Mouse (Mus musculus): Measurements from ENCODE around the gene Slc38a10. TPM values are rescaled to one million over a fixed set of nuclear protein-coding genes. Genes with fewer than 3 reads are reported as not detected.

The Slc38a10 gene
- total RNA-seq, 2 experiments from 2014 or later = 81.4 to 86.5 TPM

DNA sequence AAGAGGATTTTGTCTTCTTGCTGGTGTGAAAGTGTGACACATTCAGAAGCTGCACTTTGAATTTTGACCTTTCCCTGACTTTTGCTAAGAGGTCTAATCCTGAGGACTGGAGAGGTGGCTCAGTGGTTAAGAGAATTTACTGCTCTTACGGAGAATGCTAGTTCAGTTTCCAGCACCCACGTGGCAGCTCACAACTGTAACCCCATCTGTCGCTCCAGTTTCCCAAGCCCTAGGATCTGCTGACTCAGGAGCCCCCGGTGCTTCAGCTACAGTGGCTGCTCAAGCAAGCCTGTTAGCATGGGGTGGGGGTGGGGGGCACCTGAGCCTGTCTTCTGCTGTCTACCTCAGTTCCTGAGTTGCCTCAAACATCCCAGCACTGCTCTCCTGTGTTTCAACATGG is 28.2 kb upstream of the Slc38a10 start:
- DNase-seq (ENCODE audit: low spot score in 2 of 2) = peak in 1 of 2 experiments; percentile 84

DNA sequence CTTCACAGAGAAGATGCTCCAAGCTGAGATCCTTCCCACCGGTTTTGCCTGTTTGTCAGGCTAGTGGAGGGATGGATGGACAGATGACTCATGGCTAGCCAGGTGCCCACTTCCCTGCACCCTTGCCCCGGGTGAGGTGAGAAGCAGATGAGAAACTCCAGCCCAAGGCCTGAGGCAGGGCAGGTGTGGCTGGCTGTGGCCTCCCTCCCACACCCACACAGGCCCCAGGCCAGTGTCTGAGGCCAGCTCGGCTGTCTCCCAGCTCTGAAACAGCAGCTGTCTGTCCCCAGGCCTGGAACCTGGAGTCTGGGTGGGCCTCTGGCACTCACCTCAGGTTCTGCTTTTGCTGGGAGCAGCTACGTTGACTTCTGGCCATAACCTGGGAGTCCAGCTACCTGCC is 24.8 kb upstream of the Slc38a10 start:
- DNase-seq (ENCODE audit: low spot score in 2 of 2) = no peak

DNA sequence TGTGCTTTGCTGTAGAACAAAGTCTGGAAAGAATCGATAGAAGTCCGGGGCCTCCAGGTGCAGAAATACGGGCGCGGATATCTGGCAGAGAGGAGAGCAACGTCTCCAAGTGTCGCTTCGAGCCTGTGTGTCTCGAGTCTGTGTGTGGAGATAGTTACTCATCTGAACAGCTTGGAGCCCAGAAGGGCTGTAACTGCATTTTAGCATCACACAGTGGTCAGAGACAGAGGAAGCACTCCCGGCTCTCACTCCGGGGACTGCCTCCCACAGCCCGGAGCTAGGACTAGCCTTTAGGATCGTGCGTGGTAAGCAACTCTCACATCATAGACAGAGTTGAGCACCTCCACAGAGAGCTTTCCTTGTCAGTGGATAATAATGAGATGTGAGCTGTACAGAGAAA is 22.1 kb upstream of the Slc38a10 start:
- DNase-seq (ENCODE audit: low spot score in 2 of 2) = no peak

DNA sequence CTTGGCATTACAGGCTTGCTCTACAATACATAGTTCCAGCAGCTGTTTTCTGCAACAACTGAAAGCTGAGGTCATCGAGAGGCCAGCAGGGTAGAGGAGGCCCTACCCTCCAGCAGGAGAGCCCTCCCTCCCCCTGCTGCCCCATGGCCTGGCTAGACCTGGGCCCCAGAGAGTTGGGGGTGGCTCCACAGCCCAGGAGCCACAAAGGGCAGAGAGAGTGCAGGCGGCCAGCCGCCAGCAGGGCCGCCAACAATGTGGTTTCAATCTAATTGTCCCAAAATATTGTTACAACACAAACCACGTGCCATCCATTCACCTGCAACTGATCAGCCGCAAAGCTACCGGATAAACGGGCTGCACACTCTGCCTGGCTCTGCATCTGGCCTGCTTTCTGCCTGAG is 20.0 kb upstream of the Slc38a10 start:
- DNase-seq (ENCODE audit: low spot score in 2 of 2) = no peak

DNA sequence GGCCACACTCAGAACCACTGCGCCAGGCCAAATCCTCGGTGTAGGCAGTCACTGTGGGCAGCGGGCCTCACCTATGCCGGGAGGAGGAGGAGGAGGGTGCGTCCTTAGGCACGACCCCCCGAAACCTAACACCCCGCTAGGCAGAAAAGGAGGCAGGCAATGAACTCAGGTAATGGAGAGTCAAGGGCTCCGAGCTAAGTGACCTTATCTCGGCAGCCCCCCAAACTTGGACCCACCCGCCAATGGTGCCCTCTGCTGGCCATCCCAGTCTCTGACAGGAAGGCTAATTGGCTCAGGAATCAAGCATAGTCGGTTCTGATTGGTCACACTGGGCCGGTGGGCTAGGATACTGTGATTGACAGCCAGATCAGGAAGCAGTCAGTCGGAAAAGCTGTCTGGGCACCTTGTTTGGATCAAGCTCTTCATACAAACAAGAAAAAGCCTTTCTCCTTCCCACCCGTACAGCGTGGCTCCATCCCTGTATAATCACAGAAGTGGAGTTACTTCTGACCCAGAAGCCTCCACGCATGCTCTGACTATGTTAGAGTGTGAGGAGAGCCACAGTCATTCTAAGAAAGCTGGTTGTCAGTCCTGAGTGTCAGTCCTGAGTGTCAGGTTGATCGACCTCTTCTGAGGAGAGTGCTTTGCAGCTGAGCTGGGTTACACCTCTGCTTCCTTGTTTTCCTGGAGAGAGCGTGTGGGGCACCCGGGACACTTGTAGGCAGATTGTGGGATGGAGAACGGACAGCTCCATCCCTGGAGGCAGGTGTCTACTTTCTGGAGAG is 18.3 kb upstream of the Slc38a10 start:
- DNase-seq (ENCODE audit: low spot score in 2 of 2) = peak in 1 of 2 experiments; percentile 78

DNA sequence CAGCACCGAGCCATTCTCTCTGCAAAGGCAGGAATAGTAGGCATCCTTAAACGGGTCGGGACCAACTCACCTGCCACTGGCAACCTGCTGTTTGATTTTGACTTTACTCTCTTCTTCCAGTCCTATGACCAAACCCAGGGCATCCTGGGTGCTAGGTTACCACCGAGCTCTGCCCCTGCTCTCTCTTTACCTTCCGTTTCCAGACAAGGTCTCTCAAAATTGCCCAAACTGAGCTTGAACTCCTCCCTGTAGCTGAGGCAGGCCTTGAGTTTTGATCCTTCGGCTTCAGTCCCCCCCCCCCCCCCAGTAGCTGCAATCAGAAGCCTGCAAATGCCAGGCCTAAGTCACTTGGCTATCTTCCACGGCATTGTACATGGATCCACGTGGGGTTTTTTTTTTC is 17.4 kb upstream of the Slc38a10 start:
- no peak for DNase-seq (ENCODE audit: low spot score in 2 of 2)

DNA sequence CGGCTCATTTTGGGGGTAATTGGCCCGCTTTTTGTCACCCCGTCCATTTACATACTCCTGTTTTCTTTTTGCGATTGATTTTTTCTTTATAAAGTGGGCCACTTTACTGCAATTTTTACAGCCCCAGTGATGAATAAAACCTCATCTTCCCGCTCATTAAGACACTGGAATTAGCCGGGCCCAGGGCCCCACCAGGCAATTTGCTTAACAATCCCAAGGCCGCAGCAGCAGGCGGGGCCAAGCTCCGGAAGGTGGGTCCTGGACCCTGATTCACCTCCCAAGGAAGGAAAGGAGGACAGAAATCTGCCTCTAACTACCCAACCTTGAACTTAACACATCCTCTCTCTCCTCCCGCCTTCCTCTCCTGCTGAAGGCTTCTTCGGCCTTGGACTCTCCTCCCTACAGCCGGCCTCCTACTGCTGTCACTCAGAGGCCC is 16.8 kb upstream of the Slc38a10 start:
- no peak for DNase-seq (ENCODE audit: low spot score in 2 of 2)

DNA sequence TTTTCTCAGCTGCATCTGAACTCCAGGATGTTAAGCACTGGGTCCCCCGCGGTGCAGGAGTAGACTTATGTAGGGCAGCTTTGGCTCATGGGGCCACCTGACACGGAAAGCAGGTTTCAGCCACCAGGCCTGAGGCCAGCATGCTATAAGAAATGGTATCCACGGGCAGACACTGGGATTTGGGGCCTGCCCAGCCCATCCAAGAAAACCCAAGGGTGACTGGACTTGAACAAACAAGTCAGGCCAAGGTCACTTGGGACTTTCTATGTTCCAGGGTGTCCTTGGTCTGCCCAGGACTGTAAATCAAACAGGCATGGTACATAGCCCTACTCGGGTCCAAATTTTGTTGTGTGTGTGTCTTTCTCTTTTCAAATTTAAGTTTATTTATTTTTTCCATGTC is 15.9 kb upstream of the Slc38a10 start:
- DNase-seq (ENCODE audit: low spot score in 2 of 2) = no peak

DNA sequence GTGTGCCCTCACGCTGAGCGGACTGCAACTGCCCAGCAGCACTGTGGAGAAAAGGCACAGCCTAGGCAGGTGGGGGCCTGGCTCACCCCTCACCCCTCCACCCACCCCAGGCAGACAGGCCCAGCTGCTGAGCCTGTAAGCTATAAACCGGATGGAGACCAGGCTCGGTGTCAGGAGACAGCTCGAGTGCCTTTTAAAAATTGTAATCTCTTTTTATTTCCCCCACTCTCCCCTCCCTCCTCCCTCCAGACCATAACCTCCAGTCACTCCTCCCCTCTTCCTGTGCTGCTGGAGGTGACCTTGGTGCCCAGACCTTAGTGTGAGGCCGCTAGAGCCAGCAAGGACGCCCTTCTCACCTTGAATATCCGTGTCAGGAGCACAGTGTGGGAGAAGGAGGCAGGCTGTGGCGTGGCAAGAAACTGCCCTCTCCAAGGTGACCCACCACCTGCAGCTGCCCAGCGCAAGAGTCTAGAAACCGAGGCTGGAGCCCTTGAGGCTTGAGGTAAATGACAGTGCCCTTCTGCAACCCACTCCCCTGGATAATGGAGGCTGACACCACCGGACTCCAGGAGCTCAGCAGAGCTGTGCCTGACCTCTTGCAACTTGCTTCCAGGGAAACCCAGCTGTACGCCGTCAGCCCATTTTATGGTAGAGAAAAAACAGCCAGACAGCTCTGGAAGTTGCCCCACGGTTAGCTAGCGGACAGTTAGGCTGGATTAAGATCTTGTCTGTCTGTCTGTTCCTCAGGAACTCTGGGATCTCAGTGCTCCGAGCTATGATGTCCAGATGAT is 13.5 kb upstream of the Slc38a10 start:
- no peak for DNase-seq (ENCODE audit: low spot score in 2 of 2)

DNA sequence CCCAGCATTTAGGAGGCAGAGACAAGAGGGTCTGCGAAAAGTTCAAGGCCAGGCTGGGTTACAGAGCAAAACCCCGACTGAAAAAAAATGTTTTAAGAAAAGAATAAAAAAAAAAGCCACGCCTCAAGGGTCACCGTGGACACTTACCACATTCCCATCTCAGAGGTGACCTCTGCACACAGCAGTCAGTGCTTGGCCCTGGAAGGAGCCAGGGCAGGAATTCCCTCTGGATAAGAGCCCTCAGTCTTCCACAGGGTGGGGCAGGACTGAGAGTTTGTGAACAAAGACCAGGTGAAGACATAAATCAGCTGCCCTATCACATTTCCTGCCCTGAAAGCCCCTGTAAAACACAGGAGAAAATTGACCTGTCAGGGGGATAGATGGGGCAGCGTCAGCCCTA is 12.9 kb upstream of the Slc38a10 start:
- DNase-seq (ENCODE audit: low spot score in 2 of 2) = no peak

DNA sequence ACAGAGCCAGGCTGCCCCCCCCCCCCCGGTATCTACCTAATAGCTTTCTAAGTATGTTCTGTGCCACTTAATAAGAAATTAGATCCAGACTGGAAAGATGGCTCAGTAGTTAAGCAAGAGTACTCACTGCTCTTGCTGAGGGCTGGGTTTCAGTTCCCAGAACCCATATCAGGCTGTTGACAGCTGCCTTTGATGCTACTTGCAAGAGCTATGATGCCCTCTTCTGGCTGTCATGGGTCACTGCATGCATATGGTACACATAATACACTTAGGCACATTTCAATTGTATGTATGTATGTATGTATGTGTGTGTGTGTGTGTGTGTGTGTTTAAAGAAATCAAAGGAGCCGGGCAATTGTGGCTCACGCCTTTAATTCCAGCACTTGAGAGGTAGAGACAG is 12.1 kb upstream of the Slc38a10 start:
- DNase-seq (ENCODE audit: low spot score in 2 of 2) = no peak

DNA sequence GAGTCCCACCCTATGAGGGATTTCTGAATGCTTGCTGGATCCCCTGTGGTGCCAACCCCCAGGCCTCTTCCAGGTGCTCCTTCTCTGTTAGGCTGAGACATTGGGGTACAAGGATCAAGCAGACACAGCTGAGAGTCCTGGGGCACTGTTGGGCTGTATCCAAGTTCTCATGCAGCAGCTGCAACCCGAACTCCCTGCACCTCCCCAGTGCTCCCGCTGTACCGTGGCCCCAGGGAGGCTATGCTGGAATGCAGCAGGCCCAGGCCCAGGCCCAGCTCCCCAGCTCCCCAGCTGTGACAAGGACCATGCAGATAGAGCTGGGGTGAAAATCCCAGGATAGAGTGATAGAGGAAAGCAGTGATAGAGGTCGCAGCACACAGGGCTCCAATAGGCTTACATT is 10.1 kb upstream of the Slc38a10 start:
- DNase-seq (ENCODE audit: low spot score in 2 of 2) = no peak

DNA sequence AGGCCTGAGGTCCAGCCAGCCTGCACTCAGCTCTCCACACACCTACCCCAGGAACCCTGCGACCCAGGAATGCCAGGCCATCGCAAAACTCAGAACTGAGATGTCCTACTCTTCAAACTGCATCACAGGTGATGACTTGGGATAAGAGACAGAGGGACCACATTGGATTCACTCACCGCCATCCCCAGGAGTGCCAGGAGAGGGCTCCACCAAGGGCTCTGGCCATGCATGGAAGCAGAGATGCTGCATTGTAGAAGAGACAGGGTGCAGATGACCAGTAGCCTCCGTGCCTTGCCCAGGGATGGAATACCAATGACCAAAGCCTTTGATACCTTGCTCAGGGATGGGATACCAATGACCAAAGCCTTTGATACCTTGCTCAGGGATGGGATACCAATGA is 9.3 kb upstream of the Slc38a10 start:
- DNase-seq (ENCODE audit: low spot score in 2 of 2) = no peak

DNA sequence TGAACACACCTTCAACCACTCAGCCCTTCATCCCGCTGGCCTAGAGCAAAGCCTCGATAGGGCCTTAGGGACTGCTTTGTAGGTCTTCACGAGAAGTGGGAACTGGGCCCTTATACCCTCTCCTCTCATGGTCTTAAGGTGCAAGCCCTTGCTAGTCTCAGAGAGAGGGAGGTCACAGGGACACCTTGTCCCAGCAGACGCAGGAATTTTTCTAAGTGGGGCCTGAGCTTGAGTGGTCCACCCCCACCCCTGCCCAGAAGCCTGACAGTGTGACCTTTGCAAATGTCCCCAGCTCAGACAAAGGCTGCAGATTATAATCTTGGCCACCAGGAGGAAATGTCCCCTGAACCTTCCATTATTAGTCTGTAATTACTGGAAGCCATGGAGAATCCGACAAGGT is 8.5 kb upstream of the Slc38a10 start:
- no peak for DNase-seq (ENCODE audit: low spot score in 2 of 2)

DNA sequence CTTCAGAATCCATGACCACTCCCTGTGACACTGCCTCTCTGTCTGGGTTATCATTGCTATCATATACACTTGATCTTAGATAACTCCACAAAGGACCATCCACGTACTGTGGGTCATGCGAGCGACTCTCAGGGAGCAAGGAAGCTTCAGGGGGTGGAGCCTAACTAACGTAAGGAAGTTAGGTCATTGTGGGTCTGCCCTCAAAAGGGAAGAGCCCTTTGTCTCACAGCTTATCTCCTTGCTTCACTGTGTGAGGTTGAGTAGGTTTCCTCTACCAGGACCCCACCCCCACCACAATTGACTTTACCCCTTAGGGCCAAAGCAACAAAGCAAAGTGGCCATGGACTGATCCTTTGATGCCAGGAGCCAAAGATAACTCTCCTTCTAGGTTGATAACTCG is 7.7 kb upstream of the Slc38a10 start:
- no peak for DNase-seq (ENCODE audit: low spot score in 2 of 2)

DNA sequence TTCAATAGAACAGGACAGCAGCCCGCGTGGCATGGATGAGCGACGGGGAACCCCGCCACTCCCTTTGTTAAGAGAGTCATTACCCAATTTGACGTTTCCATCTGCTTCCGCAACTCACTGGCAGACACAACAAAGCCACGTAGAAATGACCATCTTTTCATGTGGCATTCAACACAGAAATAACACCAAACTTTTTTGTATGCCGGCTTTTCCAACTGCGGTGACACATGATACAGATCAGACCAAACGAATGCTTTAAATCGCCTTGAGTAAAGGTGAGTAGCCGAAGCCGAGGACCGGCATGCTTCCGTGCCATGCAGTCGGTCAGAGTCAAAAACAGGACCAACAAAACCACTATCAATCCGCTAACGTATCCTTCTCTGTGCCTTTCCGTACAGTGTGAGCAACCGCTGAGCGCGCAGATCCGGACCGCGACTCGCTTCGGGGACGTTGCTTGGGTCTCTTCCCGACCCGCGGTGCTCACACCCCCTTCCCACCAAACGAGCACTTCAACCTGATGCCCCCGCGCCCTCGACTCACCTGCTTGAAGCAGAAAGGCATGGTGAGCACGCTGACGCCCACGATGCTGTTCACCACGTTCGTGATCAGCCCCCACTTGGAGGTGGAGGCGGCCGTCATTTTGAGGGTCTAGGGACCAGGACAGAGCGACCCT is 570 bp downstream of the Slc38a10 start:
- peak in 1 of 2 experiments; percentile 16 for DNase-seq (ENCODE audit: low spot score in 2 of 2)

DNA sequence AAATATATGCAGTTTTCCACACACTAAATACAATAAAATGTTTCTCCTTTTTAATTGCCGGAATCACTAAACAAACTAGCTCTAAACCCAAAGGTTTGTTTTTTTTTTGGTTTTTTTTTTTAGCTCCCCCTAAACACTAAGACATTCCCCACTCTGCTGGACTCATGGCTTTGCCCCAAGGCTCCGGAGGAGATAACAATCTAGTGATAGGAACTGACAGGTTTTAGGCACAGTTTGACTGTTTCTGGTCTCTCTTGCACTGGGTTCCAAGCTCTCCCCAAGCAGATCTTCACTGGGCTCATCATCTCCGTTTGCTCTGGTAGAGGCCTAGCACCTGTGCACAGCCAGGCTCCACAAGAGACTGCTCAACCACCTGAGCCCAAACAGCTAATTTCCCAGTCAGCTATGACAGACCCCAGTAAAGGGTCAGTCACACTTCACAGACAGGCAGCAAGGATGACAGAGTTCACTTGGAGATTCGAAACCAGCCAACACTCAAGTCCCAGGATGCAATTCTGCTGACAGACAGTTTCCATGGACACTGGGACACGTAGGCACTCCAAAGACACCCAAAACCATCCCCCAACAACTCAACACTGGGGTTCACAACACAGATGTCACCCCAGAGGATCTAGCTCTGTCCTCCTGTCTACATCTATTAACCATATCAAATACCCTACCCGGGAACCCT is 1.5 kb downstream of the Slc38a10 start:
- no peak for DNase-seq (ENCODE audit: low spot score in 2 of 2)

DNA sequence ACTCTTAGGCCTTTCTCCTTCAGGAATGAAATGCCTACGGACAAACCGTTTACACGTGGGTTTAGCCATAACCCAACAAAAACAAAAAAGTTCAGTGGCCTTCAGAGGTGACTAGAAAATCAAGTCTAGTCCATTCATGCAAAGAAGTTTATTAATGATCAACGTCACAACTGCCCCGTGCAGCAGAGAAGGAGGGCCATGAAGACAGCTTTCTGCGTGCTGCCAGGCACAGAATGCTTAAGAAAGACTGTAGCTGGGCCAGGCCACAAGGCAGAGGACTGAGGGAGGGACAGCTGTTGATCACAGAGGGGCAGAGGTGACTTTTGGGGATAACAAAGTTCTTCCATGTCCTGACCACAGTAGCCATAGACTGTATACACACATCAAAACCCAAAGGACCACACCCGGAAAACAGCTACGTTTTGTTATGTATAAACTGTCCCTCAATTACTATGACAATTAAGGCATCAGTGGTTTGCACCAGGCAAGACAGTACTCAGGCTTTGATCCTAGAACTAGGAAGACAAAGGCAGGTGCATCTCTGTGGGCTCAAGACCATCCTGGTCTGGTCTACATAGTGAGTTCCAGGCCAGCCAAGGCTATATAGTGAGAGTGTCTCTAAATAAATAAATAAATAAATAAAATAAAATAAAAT is 2.8 kb downstream of the Slc38a10 start:
- DNase-seq (ENCODE audit: low spot score in 2 of 2) = no peak

DNA sequence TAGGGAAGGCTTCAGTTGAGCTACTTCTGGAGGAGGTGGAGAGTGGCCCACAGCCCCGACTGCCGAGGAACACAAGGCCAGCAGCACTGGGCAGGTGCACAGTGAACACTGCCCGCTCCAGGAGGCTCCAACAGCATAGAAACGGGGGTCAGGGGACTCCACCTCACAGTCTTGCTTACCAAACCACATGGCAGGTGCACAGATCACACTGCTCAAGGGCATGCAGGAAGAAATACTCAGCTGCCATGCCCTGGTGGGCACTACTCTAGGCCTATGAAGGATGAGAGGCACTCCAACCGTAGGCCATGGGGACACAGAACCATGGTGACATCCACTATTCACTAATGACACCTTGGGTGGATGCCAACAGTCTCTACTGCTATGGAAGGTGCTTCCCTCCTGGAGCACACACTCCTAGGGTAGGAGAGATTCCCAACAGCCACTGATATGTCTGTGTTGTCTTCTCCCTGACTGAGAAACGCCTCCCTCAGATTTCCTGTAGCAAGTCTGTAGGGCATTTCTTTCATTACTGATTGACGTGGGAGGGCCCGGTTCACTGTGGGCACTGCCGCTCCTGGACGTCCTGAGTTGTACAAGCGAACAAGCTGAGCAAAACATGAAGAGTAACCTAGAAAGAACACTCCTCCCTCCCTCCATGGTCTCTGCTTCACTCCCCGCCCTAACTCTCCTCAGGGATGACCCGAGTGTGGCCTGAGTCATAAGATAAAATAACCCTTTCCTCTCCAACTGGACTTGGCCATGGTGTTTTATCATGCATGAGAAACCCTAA is 7.2 kb downstream of the Slc38a10 start:
- no peak for DNase-seq (ENCODE audit: low spot score in 2 of 2)

DNA sequence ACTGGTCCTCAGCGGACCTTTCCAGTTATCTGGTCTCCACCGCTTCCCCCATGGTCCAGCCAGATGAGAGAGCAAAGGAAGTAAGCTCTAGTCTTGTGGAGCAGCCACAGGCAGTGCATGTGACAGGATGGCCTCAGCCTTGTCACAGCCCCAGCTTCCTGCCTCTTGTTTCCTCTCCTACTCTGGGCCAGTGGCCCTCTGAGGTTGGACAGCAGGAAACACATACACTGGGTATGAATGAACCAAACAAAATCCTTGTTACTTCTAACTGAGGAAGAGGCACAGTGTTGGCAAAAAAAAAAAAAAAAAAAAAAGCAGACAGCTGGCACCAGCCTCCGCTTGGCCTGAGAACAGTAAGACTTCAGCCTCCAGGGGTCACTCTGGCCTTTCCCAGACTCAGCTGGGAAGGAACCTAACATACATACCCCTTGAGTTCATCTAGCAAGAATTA is 8.5 kb downstream of the Slc38a10 start:
- DNase-seq (ENCODE audit: low spot score in 2 of 2) = no peak

Measured in layer of hippocampus, adult 18-20 months (tissue).